Mouse (Mus musculus) thymus, postnatal 10 days (tissue): ENCODE results near the gene Doc2b.
"Not testable (repeated sequence)": the region's sequence is repeated elsewhere in the genome, so short reads cannot be mapped to it uniquely, and the experiment has no call there.

Source experiments
- DNase-seq, 2 experiments: peaks; one replicate each; pipeline ENCODE4 v3.0.0; 2021; ENCODE audit warnings: low spot score in 2 of 2

The Doc2b gene

GRCm38 (mm10) chr11:75735462-75736252, 60.2 kb downstream of the Doc2b start:
- no peak for DNase-seq

- DNase-seq: peak; percentile 61 to 66
Observed at GRCm38 (mm10) chr11:75733227-75733940, 62.5 kb downstream of the Doc2b start.

DNA sequence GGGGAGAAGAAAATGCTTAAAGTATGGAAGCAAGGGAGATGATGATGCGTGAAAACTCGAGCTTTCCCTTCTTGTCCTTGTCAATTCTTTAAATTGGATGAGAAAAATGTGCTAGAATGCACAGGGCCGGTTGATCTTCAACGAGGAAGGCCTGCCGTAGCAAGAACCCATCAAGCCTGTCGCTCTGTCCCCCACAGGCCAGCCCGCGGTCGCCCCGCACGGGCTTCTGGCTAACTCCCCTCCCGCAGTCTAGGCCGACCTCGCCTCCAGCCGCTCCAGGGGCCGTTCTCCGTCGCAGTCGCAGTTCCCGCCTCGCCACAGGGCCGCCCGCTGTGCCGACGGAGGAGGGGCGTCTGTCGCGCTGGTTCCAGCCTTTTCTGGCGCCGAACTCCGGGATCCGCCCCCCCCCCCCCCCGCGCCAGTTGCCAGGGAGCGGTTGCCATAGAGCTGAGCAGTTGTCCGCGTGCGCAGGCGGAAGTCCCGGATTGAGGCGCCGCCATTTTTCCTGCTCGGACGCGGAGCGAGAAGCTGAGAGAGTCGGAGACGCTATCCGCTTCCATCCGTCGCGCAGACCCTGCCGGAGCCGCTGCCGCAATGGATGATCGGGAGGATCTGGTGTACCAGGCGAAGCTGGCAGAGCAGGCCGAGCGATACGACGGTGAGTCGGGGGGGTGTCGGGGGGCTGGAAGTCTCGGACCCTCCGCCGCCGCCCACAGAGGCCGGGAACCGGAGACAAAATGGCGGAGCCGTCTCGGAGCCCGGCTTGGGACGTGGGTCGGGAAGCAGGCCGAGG, 63.2 kb downstream of the Doc2b start, which contains the start of gene Ywhae:
Gene Ywhae (plus strand): TSS at position 436 of the 793 bp plus-strand sequence.
- DNase-seq: peak; percentile 82 to 84

DNA sequence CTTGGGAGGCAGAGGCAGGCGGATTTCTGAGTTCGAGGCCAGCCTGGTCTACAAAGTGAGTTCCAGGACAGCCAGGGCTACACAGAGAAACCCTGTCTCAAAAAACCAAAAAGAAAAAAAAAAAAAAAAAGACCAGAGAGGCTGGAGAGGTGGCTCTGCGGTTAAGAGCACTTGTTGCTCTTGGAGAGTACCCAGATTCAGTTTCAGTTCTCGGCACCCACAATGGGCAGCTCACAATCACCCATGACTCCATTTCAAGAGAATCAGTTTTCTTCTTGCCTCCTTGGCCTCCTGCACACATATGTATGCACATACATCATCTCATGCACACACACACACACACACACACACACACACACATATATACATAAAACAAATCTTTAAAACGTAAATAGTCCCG, 68.2 kb downstream of the Doc2b start:
- not testable (repeated sequence) for DNase-seq

- DNase-seq: no peak
Observed at GRCm38 (mm10) chr11:75727168-75727567, 68.7 kb downstream of the Doc2b start.

GRCm38 (mm10) chr11:75722339-75722738, 73.5 kb downstream of the Doc2b start:
- no peak for DNase-seq
